Mouse (Mus musculus) olfactory bulb, adult 2 months (tissue): ENCODE results near the gene Ifrd2. TPM values are rescaled to one million over a fixed set of nuclear protein-coding genes. Genes with fewer than 3 reads are reported as not detected.

Source experiments
- H3K27ac ChIP-seq: fragments of 200-500 bp; 2 replicates; pipeline ENCODE4 v1.5.1; 2012; ENCODE audit warnings: low read depth, low read length; ENCODE audit not compliant: insufficient read depth
- H3K4me1 ChIP-seq: fragments of 200-500 bp; 2 replicates; pipeline ENCODE4 v1.6.1; 2012; ENCODE audit warnings: low read length; ENCODE audit not compliant: control insufficient read depth, insufficient read depth
- H3K4me3 ChIP-seq: fragments of 200-500 bp; 2 replicates; pipeline ENCODE4 v1.5.1; 2012; ENCODE audit warnings: mild to moderate bottlenecking, low read depth, low read length, moderate library complexity; ENCODE audit not compliant: insufficient read depth
- CTCF ChIP-seq: fragments of 200-500 bp; IDR thresholded peaks from 2 replicates; pipeline ENCODE4 v1.5.1; 2012; ENCODE audit warnings: low read depth, mild to moderate bottlenecking, low read length, moderate library complexity; ENCODE audit not compliant: insufficient read depth
- POLR2A ChIP-seq: fragments of 200-500 bp; IDR thresholded peaks from 2 replicates; pipeline ENCODE4 v1.6.1; 2012; ENCODE audit warnings: mild to moderate bottlenecking, low read depth, low read length, moderate library complexity; ENCODE audit not compliant: insufficient read depth
- WGBS: fragments of 180-500 bp; shearing (Covaris S2); methylation state at CpG from one replicate; pipeline ENCODE4 v1.1.7; 2018; 5-methylcytosine and 5-hydroxymethylcytosine counted together
- polyA plus RNA-seq: library from polyadenylated mRNA; stranded (reverse); fragments of >200 nt; gene quantifications from 2 replicates; pipeline ENCODE4 v1.2.4, GENCODE M21; 2012; ENCODE audit warnings: low replicate concordance; ENCODE audit not compliant: missing spikeins, insufficient read depth, insufficient read length

Ifrd2 gene
- polyA plus RNA-seq, 1 experiment = not detected

GRCm38 (mm10) chr9:107609433-107609830 is 22.0 kb downstream of the Ifrd2 start:
- Histone ChIP-seq H3K27ac (no peak overlapping the region), H3K4me1 (peaks cover 15% of the 10 kb centered on the region), H3K4me3 (no peak overlapping the region)
- no peak for TF ChIP-seq POLR2A
- TF ChIP-seq CTCF = no peak
- WGBS = 73% methylated on average over 4 of the region's 4 CpGs

GRCm38 (mm10) chr9:107611456-107612190 is 24.2 kb downstream of the Ifrd2 start:
- Histone ChIP-seq H3K4me1 (peaks cover 15% of the 10 kb centered on the region), H3K27ac (peak overlapping the region; percentile 97), H3K4me3 (peak overlapping the region; percentile 48)
- TF ChIP-seq POLR2A (no peak), CTCF (no peak)
- WGBS = 46% methylated on average over 6 of the region's 6 CpGs

DNA sequence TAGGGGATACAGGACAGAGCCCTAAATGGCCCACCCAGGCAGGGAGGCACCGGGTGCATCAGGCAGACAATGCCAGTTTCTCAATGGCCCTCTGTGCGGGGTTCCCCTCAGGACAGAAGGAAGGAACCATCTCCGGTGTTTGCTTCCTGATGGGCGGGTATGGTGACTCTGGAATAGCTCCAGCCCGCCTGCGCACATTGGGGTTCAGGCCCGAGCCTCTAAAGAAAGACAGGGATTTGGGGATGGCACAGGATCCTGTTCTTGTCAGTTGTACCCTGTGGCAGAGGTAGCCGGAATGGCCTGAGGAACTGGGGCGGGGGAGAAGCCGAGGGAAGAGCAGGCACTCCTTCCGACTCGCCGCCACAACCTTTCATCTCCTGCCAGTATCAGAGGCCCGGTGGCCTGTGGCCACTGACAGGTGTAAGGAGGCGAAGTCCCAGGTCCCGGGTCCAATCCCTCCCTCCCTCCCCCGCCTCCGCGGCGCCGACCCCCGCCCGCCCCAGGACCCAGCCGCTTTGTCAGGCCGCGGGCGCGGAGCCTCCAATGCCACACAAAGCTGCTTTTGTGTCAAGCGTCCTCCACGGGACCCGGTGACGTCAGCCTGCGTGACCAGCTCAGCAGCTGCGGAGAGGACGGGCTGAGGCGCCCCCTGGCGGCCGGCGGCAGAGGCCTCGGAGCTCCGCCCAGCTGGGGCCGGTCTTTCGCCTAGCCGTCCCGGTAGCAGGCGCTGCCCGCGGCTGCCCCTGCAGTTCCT is 24.9 kb downstream of the Ifrd2 start:
- Histone ChIP-seq H3K4me1 (peaks cover 15% of the 10 kb centered on the region), H3K4me3 (peak overlapping the region; percentile 48), H3K27ac (peak overlapping the region; percentile 97)
- under 1% methylated on average over 48 of the region's 48 CpGs for WGBS
- TF ChIP-seq POLR2A (peak; percentile 76), CTCF (peak; percentile 97)

GRCm38 (mm10) chr9:107612945-107613569 is 25.6 kb downstream of the Ifrd2 start:
- H3K4me3 ChIP-seq = peak overlapping the region; percentile 38
- WGBS = 5% methylated on average over 12 of the region's 12 CpGs
- peak overlapping the region; percentile 76 for H3K27ac ChIP-seq
- TF ChIP-seq CTCF (no peak; the same call in 1 of the 2 replicates), POLR2A (no peak)
- peaks cover 15% of the 10 kb centered on the region for H3K4me1 ChIP-seq

GRCm38 (mm10) chr9:107615035-107615434 is 27.6 kb downstream of the Ifrd2 start:
- Histone ChIP-seq H3K4me1 (peaks cover 26% of the 10 kb centered on the region), H3K4me3 (no peak overlapping the region), H3K27ac (no peak overlapping the region)
- TF ChIP-seq POLR2A = no peak
- 76% methylated on average over 4 of the region's 4 CpGs for WGBS

GRCm38 (mm10) chr9:107617461-107617860 is 30.0 kb downstream of the Ifrd2 start:
- peaks cover 14% of the 10 kb centered on the region; the same call in 1 of the 2 replicates for H3K4me1 ChIP-seq
- no peak for TF ChIP-seq CTCF
- TF ChIP-seq POLR2A = no peak
- no peak overlapping the region for H3K4me3 ChIP-seq
- no peak overlapping the region for H3K27ac ChIP-seq
- WGBS = 75% methylated on average over 2 of the region's 2 CpGs

DNA sequence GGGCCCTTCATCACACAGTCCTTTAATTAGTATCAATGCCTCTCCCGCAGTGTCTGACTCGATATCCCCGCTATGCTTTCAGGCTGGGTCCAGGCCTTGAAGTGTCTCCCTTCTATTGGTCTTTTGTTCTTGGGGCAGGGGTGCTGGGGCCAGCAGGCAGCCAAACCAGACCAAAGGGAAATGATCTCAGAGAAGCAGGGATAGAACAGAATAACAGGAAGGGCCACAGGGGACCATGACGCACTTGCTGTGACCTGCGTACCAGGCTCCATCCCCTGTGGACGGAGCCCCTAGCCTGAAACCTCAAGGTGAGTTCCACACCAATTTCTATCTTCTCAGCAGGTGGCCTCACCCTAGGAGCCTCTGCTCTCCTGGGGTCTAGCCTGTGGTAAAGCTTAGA is 30.7 kb downstream of the Ifrd2 start:
- Histone ChIP-seq H3K27ac (peak overlapping the region; percentile 27; the same call in 1 of the 2 replicates), H3K4me1 (peaks cover 12% of the 10 kb centered on the region; the same call in 1 of the 2 replicates), H3K4me3 (no peak overlapping the region)
- no peak for TF ChIP-seq CTCF
- TF ChIP-seq POLR2A = no peak
- WGBS = 79% methylated on average over 6 of the region's 6 CpGs

DNA sequence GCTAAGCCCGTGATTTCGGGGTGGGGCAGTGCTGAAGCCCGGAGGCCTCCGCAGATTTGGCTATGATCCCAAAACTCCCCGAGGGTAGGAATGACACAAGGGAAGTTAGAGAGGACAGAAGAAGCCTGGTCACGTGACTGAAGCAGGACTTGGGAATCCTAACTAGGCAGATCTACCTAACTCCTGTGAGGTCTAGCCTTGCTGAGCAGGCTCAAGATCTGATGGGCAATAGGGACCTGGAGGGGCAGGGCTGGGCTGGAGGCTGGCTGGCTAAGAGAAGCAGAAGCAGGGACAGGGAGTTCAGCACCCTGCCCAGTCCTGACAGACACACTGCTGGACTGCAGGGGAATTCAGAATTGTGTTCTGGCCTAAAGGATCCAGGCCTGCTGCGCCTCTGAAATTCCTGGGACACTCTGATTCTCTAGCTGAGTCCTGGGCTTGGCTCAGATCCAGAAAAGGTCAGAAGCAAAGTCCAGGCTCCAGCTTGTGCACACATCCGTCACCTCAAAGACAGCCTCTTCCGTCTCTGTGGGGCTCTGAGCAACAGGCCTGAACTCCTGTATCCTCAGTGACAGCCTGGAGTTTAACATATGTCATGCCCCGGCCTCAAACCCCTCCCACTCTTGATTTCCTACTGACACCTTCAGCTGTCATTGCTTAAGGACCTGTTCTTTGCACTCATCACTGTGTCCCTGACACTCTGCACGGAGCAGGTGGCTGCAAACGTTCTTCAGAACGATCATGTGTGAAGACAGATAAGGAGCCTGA is 31.5 kb downstream of the Ifrd2 start:
- Histone ChIP-seq H3K4me1 (peaks cover 12% of the 10 kb centered on the region; the same call in 1 of the 2 replicates), H3K4me3 (no peak overlapping the region), H3K27ac (peak overlapping the region; percentile 41; the same call in 1 of the 2 replicates)
- 43% methylated on average over 13 of the region's 13 CpGs for WGBS
- TF ChIP-seq POLR2A (no peak), CTCF (no peak)
